Mouse (Mus musculus) embryonic facial prominence, embryonic 14.5 days (tissue): ENCODE measurements around the gene Ccdc34. TPM values are rescaled to one million over a fixed set of nuclear protein-coding genes. Genes with fewer than 3 reads are reported as not detected.

Experiments used
- ATAC-seq: fragments of 200-750 bp; cut with Nextera tagmentation; 2 replicates; pipeline ENCODE4 v1.8.0; 2017; ENCODE audit warnings: low read depth, moderate number of reproducible peaks, moderate TSS enrichment
- DNase-seq: peaks from one replicate; pipeline ENCODE4 v3.0.0-alpha.2; 2015; ENCODE audit warnings: low spot score
- H3K27ac ChIP-seq: fragments of 300-500 bp; sonication (generic); replicated peaks from 2 replicates; pipeline ENCODE4 v1.5.1; 2014; ENCODE audit warnings: low read depth, mild to moderate bottlenecking, low read length, moderate library complexity
- H3K27me3 ChIP-seq: fragments of 300-500 bp; sonication (generic); replicated peaks from 2 replicates; pipeline ENCODE4 v1.6.1; 2014; ENCODE audit warnings: low read length; ENCODE audit not compliant: control insufficient read depth, insufficient read depth
- H3K36me3 ChIP-seq: fragments of 300-500 bp; sonication (generic); 2 replicates; pipeline ENCODE4 v1.6.1; 2014; ENCODE audit warnings: low read length, mixed read lengths; ENCODE audit not compliant: control insufficient read depth, insufficient read depth
- H3K4me1 ChIP-seq: fragments of 300-500 bp; sonication (generic); 2 replicates; pipeline ENCODE4 v1.6.1; 2014; ENCODE audit warnings: antibody characterized with exemption, low read length; ENCODE audit not compliant: control insufficient read depth, insufficient read depth
- H3K4me2 ChIP-seq: fragments of 300-500 bp; sonication (generic); 2 replicates; pipeline ENCODE4 v1.6.1; 2014; ENCODE audit warnings: low read depth, mild to moderate bottlenecking, low read length, moderate library complexity, mixed read lengths
- H3K4me3 ChIP-seq: fragments of 300-500 bp; sonication (generic); 2 replicates; pipeline ENCODE4 v1.5.1; 2014; ENCODE audit warnings: low read depth, mild to moderate bottlenecking, low read length
- H3K9ac ChIP-seq: fragments of 300-500 bp; sonication (generic); 2 replicates; pipeline ENCODE4 v1.6.1; 2014; ENCODE audit warnings: low read depth, mild to moderate bottlenecking, low read length, moderate library complexity, mixed read lengths
- H3K9me3 ChIP-seq: fragments of 300-500 bp; sonication (generic); 2 replicates; pipeline ENCODE4 v1.6.1; 2016; ENCODE audit warnings: low read length; ENCODE audit not compliant: control insufficient read depth
- WGBS: fragments of 180-500 bp; shearing (Covaris S2); extraction: QIAGEN DNeasy Blood & Tissue Kit; methylation state at CpG from one replicate; pipeline ENCODE4 v1.1.7; 2014; 5-methylcytosine and 5-hydroxymethylcytosine counted together
- polyA plus RNA-seq: library from polyadenylated mRNA; unstranded; fragments of >200 nt; fragmentation: Nextera tagmentation; extraction: Ambion mirVana; gene quantifications from 2 replicates; pipeline ENCODE4 v1.2.1, GENCODE M21; 2014

Ccdc34 gene
- polyA plus RNA-seq, 1 experiment from 2014 or later, result 37.7 TPM

GRCm38 (mm10) chr2:109977322-109977721, 40.3 kb upstream of the Ccdc34 start:
- Histone ChIP-seq H3K9ac (no peak overlapping the region), H3K27me3 (no peaks in the 10 kb centered on the region), H3K4me3 (no peak overlapping the region), H3K9me3 (no peaks in the 10 kb centered on the region), H3K27ac (no peak overlapping the region), H3K4me1 (peaks cover 10% of the 10 kb centered on the region; the same call in 1 of the 2 replicates), H3K4me2 (no peak overlapping the region), H3K36me3 (peaks cover 10% of the 10 kb centered on the region; the same call in 1 of the 2 replicates)
- DNase-seq (no peak), ATAC-seq (no peak)
- WGBS, result 85% methylated on average over 6 of the region's 6 CpGs

DNA sequence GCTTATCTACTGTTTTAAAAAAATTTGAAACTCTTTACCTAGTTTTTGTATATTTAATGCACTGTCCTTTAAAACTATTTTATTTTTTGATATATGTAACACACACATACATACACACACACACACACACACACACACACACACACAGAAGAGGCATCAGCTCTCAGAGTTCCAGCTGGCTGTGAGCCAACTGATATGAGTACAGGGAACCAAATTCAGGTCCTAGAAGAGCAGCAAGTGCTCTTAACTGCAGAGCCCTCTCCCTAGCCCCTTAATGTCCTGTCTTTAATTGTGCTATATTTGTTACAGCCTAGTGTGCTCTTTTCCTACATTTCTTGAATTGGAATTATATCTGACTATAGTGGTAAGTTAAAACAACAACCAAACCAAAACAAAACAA, 38.4 kb upstream of the Ccdc34 start:
- no peaks in the 10 kb centered on the region for H3K27me3 ChIP-seq
- H3K36me3 ChIP-seq, result peaks cover 10% of the 10 kb centered on the region; the same call in 1 of the 2 replicates
- H3K4me1 ChIP-seq, result no peaks in the 10 kb centered on the region
- H3K9me3 ChIP-seq, result no peaks in the 10 kb centered on the region
- DNase-seq (no peak), ATAC-seq (no peak)
- H3K27ac ChIP-seq, result no peak overlapping the region
- H3K4me2 ChIP-seq, result no peak overlapping the region
- no peak overlapping the region for H3K9ac ChIP-seq
- H3K4me3 ChIP-seq, result no peak overlapping the region

GRCm38 (mm10) chr2:109983435-109983834, 34.2 kb upstream of the Ccdc34 start:
- Histone ChIP-seq H3K27me3 (no peaks in the 10 kb centered on the region), H3K4me2 (no peak overlapping the region), H3K36me3 (no peaks in the 10 kb centered on the region), H3K4me3 (no peak overlapping the region), H3K4me1 (peaks cover 17% of the 10 kb centered on the region), H3K9ac (no peak overlapping the region), H3K27ac (no peak overlapping the region), H3K9me3 (no peaks in the 10 kb centered on the region)
- ATAC-seq, result no peak
- 88% methylated on average over 6 of the region's 6 CpGs for WGBS
- DNase-seq, result no peak

DNA sequence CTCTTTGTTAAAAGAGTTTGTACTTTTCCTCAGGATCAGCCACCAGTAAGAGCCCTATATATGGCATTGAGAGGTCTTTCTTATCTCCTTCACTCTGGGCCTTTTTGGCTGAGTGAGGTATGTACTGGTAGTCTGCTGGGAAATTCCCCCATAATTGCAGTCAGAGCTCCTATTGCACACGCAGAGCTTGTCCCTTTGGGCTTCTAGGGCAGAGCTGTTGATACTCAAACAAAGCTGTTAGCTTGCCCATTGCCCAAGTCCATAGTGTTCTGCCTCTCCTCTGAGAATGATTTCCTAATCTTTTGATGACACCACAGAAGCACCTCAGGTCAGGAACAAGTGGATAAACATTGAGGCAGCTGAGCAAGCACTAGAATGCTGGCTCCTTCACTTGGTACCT, 32.7 kb upstream of the Ccdc34 start:
- no peaks in the 10 kb centered on the region for H3K36me3 ChIP-seq
- H3K4me1 ChIP-seq, result peaks cover 31% of the 10 kb centered on the region
- DNase-seq (no peak), ATAC-seq (no peak)
- no peak overlapping the region for H3K9ac ChIP-seq
- no peaks in the 10 kb centered on the region for H3K9me3 ChIP-seq
- H3K27me3 ChIP-seq, result no peaks in the 10 kb centered on the region
- no peak overlapping the region for H3K27ac ChIP-seq
- no peak overlapping the region for H3K4me2 ChIP-seq
- H3K4me3 ChIP-seq, result no peak overlapping the region
- 27% methylated on average over 1 of the region's 1 CpGs for WGBS

DNA sequence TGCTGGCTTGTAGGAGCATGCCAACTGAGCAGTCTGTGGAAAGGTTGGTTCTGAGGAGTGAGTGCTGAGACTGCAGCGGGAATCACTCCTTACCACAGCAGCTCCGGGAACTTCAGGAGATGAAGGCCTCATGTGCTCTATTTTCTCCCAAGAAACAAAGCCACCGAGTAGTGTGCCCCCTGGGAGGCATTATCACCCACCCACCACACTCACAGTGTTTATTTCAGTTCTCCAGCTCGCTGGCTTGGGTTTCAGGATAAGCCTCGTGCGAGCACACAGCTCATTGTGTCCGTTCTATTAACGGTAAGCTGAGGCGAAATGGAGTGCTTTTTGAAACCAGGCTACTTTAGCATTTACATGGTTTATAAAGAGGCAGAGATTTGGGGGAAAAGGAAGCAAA, 32.1 kb upstream of the Ccdc34 start:
- ATAC-seq (peak; percentile 66; the same call in 1 of the 2 replicates), DNase-seq (peak; percentile 70)
- peaks cover 33% of the 10 kb centered on the region for H3K4me1 ChIP-seq
- peak overlapping the region; percentile 42 for H3K27ac ChIP-seq
- H3K4me3 ChIP-seq, result no peak overlapping the region
- no peak overlapping the region for H3K9ac ChIP-seq
- no peaks in the 10 kb centered on the region for H3K27me3 ChIP-seq
- H3K4me2 ChIP-seq, result no peak overlapping the region
- no peaks in the 10 kb centered on the region for H3K9me3 ChIP-seq
- 54% methylated on average over 9 of the region's 9 CpGs for WGBS
- H3K36me3 ChIP-seq, result no peaks in the 10 kb centered on the region

DNA sequence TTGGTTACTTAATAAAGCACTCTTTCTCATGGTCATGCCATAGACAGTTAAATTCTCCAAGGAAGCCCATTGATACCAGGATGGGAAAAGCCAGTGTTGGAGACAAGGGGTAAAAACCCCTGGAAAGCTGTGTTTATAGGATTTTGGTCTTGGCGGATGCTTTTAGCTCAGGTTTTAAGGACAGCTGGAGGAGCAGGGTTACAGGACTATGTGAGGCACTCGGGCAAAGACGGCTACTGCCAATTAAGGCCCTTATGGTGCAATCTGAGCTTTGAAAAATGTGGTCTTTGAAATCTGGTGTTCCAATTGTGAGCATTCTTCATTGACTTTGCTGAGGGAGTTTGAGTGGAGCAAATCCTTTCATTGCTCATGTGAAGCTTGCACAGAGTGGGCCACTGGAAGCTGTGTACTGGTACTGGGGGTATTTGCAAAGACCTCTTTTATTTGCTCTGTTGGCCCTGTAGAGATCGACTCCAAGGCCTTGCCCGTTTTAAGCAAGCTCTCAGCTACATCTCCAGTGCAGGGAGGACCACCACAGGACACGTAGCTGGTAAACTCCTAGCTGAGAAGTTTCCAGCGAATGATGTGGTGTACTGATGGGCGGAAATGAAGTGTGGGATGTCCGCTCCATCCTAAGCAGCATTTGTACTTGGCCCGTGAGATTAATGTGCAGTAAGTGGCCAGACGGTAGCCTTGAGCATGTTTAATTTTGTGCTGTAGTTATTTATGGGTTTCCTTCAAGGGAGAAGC, 31.4 kb upstream of the Ccdc34 start:
- no peaks in the 10 kb centered on the region for H3K9me3 ChIP-seq
- peak overlapping the region; percentile 52; the same call in 1 of the 2 replicates for H3K27ac ChIP-seq
- no peak overlapping the region for H3K4me3 ChIP-seq
- no peaks in the 10 kb centered on the region for H3K27me3 ChIP-seq
- H3K9ac ChIP-seq, result no peak overlapping the region
- H3K4me1 ChIP-seq, result peaks cover 33% of the 10 kb centered on the region
- H3K36me3 ChIP-seq, result no peaks in the 10 kb centered on the region
- H3K4me2 ChIP-seq, result no peak overlapping the region
- 77% methylated on average over 11 of the region's 11 CpGs for WGBS
- DNase-seq (peak; percentile 66), ATAC-seq (peak; percentile 28; the same call in 1 of the 2 replicates)

DNA sequence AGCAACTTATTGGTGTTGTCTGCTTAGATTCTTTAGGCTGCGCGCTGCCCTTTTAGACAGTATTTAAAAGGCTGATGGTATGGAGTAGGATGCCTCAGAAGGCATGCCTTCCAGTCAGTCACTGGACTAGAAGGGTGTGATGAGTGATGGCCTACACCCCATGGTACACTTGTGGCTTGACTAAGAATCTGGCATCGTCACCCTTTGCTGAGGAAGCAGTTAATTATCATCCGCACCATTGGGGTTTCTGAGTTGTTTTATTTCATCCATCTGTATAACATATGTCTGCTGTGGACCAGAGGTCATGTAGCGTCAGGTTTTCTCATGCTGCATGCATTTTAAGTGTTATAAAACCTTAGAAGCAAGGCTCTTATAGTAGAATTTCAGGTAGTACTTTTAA, 29.7 kb upstream of the Ccdc34 start:
- 61% methylated on average over 5 of the region's 5 CpGs for WGBS

GRCm38 (mm10) chr2:109989196-109989595, 28.4 kb upstream of the Ccdc34 start:
- WGBS, result 13% methylated on average over 3 of the region's 3 CpGs
- ATAC-seq, result peak; percentile 55; the same call in 1 of the 2 replicates
- H3K4me1 ChIP-seq, result peaks cover 33% of the 10 kb centered on the region

More for the DNA sequence above, 29.7 kb upstream of the Ccdc34 start:
- ATAC-seq (no peak), DNase-seq (no peak)
- no peak overlapping the region for H3K27ac ChIP-seq
- H3K9me3 ChIP-seq, result no peaks in the 10 kb centered on the region
- no peak overlapping the region for H3K9ac ChIP-seq
- H3K4me2 ChIP-seq, result no peak overlapping the region
- no peak overlapping the region for H3K4me3 ChIP-seq
- H3K36me3 ChIP-seq, result no peaks in the 10 kb centered on the region
- peaks cover 33% of the 10 kb centered on the region for H3K4me1 ChIP-seq
- no peaks in the 10 kb centered on the region for H3K27me3 ChIP-seq

More at GRCm38 (mm10) chr2:109989196-109989595, 28.4 kb upstream of the Ccdc34 start:
- no peaks in the 10 kb centered on the region for H3K27me3 ChIP-seq
- DNase-seq, result peak; percentile 68
- H3K4me3 ChIP-seq, result no peak overlapping the region
- no peak overlapping the region for H3K4me2 ChIP-seq
- H3K9ac ChIP-seq, result no peak overlapping the region
- H3K36me3 ChIP-seq, result no peaks in the 10 kb centered on the region
- H3K9me3 ChIP-seq, result no peaks in the 10 kb centered on the region
- H3K27ac ChIP-seq, result peak overlapping the region; percentile 24
